Mouse (Mus musculus) CH12.LX (cell line): ENCODE measurements around the gene 1700020N01Rik.

Experiments
- CTCF ChIP-seq, 2 experiments: IDR thresholded peaks in 1 of 2; conservative IDR thresholded peaks in 1 of 2; 2 replicates each; pipeline ENCODE4 v1.5.1; 2011 to 2012; ENCODE audit warnings: low read depth in 2 of 2, low read length in 2 of 2, improper control_type of control experiment in 1 of 2, inconsistent platforms in 1 of 2, mild to moderate bottlenecking in 1 of 2, moderate library complexity in 1 of 2
- E2F4 ChIP-seq: IDR thresholded peaks from 2 replicates; pipeline ENCODE4 v1.6.1; 2011; ENCODE audit warnings: low read depth, low read length, improper control_type of control experiment; ENCODE audit not compliant: insufficient replicate concordance
- ELF1 ChIP-seq: IDR thresholded peaks from 2 replicates; pipeline ENCODE4 v1.6.1; 2014; ENCODE audit warnings: low read depth, mild to moderate bottlenecking, inconsistent platforms, low read length, improper control_type of control experiment
- JUND ChIP-seq: conservative IDR thresholded peaks from 2 replicates; pipeline ENCODE4 v1.6.1; 2011; ENCODE audit warnings: low read depth, low read length, improper control_type of control experiment
- KAT2A ChIP-seq: IDR thresholded peaks from 2 replicates; pipeline ENCODE4 v1.6.1; 2012; ENCODE audit warnings: low read length, improper control_type of control experiment, inconsistent platforms; ENCODE audit not compliant: insufficient replicate concordance
- MYC ChIP-seq: IDR thresholded peaks from 2 replicates; pipeline ENCODE4 v1.6.1; 2011; ENCODE audit warnings: low read depth, mild to moderate bottlenecking, improper control_type of control experiment, low read length
- POLR2A ChIP-seq: IDR thresholded peaks from 2 replicates; pipeline ENCODE4 v1.6.1; 2011; ENCODE audit warnings: low read depth, mild to moderate bottlenecking, improper control_type of control experiment, low read length
- TBP ChIP-seq: conservative IDR thresholded peaks from 2 replicates; pipeline ENCODE4 v1.6.1; 2011; ENCODE audit warnings: low read depth, low read length, improper control_type of control experiment
- ZMIZ1 ChIP-seq: IDR thresholded peaks from 2 replicates; pipeline ENCODE4 v1.6.1; 2012; ENCODE audit warnings: low read depth, mild to moderate bottlenecking, inconsistent platforms, low read length, improper control_type of control experiment

GRCm38 (mm10) chr10:21573713-21574112 is 19.2 kb upstream of the 1700020N01Rik start:
- TF ChIP-seq CTCF (conservative IDR thresholded peaks at IDR 0.05 in 1 of 2, IDR thresholded peaks at IDR 0.05 in 1 of 2; ENCODE audit: low read depth in 2 of 2, low read length in 2 of 2) (no peak), ZMIZ1 (no peak), E2F4 (no peak), POLR2A (no peak), ELF1 (no peak), JUND (no peak), MYC (no peak), TBP (no peak), KAT2A (no peak)
